Mouse (Mus musculus): ENCODE results near the gene Ptpn14. TPM values are rescaled to one million over a fixed set of nuclear protein-coding genes. Genes with fewer than 3 reads are reported as not detected.
A peak's percentile ranks its signal among the peaks of the same experiment; 100 is the strongest.

The Ptpn14 gene
- polyA plus RNA-seq, 1 experiment, result 14.1 TPM

GRCm38 (mm10) chr1:189703591-189703990 is 24.5 kb upstream of the Ptpn14 start:
- no peaks in the 10 kb centered on the region for H3K4me1 ChIP-seq (ENCODE audit: control insufficient read depth, insufficient read depth, insufficient read length, low read length)
- no peak overlapping the region for H3K27ac ChIP-seq (replicated peaks; ENCODE audit: low read depth, low read length)
- H3K4me3 ChIP-seq (ENCODE audit: insufficient read depth, low read depth, low read length), result no peak overlapping the region

- Histone ChIP-seq H3K27ac (replicated peaks; ENCODE audit: low read depth, low read length) (no peak overlapping the region), H3K4me3 (ENCODE audit: insufficient read depth, low read depth, low read length) (no peak overlapping the region), H3K4me1 (ENCODE audit: control insufficient read depth, insufficient read depth, insufficient read length, low read length) (no peaks in the 10 kb centered on the region)
Observed at GRCm38 (mm10) chr1:189706040-189706645, 21.9 kb upstream of the Ptpn14 start.

- H3K27ac ChIP-seq (replicated peaks; ENCODE audit: low read depth, low read length), result no peak overlapping the region
- no peaks in the 10 kb centered on the region for H3K4me1 ChIP-seq (ENCODE audit: control insufficient read depth, insufficient read depth, insufficient read length, low read length)
- H3K4me3 ChIP-seq (ENCODE audit: insufficient read depth, low read depth, low read length), result no peak overlapping the region
Observed at GRCm38 (mm10) chr1:189707014-189707413, 21.1 kb upstream of the Ptpn14 start.

GRCm38 (mm10) chr1:189707419-189707818 is 20.6 kb upstream of the Ptpn14 start:
- Histone ChIP-seq H3K4me3 (ENCODE audit: insufficient read depth, low read depth, low read length) (no peak overlapping the region), H3K27ac (replicated peaks; ENCODE audit: low read depth, low read length) (no peak overlapping the region), H3K4me1 (ENCODE audit: control insufficient read depth, insufficient read depth, insufficient read length, low read length) (no peaks in the 10 kb centered on the region)

GRCm38 (mm10) chr1:189709001-189709400 is 19.1 kb upstream of the Ptpn14 start:
- Histone ChIP-seq H3K27ac (replicated peaks; ENCODE audit: low read depth, low read length) (no peak overlapping the region), H3K4me1 (ENCODE audit: control insufficient read depth, insufficient read depth, insufficient read length, low read length) (no peaks in the 10 kb centered on the region), H3K4me3 (ENCODE audit: insufficient read depth, low read depth, low read length) (no peak overlapping the region)

GRCm38 (mm10) chr1:189715915-189716797 is 11.9 kb upstream of the Ptpn14 start:
- no peaks in the 10 kb centered on the region for H3K4me1 ChIP-seq (ENCODE audit: control insufficient read depth, insufficient read depth, insufficient read length, low read length)
- no peak overlapping the region for H3K27ac ChIP-seq (replicated peaks; ENCODE audit: low read depth, low read length)
- H3K4me3 ChIP-seq (ENCODE audit: insufficient read depth, low read depth, low read length), result no peak overlapping the region

GRCm38 (mm10) chr1:189717546-189717945 is 10.5 kb upstream of the Ptpn14 start:
- Histone ChIP-seq H3K4me1 (ENCODE audit: control insufficient read depth, insufficient read depth, insufficient read length, low read length) (no peaks in the 10 kb centered on the region), H3K4me3 (ENCODE audit: insufficient read depth, low read depth, low read length) (no peak overlapping the region), H3K27ac (replicated peaks; ENCODE audit: low read depth, low read length) (no peak overlapping the region)

- Histone ChIP-seq H3K4me3 (ENCODE audit: insufficient read depth, low read depth, low read length) (no peak overlapping the region), H3K4me1 (ENCODE audit: control insufficient read depth, insufficient read depth, insufficient read length, low read length) (no peaks in the 10 kb centered on the region), H3K27ac (replicated peaks; ENCODE audit: low read depth, low read length) (no peak overlapping the region)
Observed at GRCm38 (mm10) chr1:189718600-189718999, 9.5 kb upstream of the Ptpn14 start.

- H3K4me3 ChIP-seq (ENCODE audit: insufficient read depth, low read depth, low read length), result no peak overlapping the region
- H3K4me1 ChIP-seq (ENCODE audit: control insufficient read depth, insufficient read depth, insufficient read length, low read length), result peaks cover 4% of the 10 kb centered on the region
- no peak overlapping the region for H3K27ac ChIP-seq (replicated peaks; ENCODE audit: low read depth, low read length)
Observed at GRCm38 (mm10) chr1:189726121-189726520, 1.9 kb upstream of the Ptpn14 start.

- H3K27ac ChIP-seq (replicated peaks; ENCODE audit: low read depth, low read length), result peak overlapping the region; percentile 93
- H3K4me3 ChIP-seq (ENCODE audit: insufficient read depth, low read depth, low read length), result peak overlapping the region; percentile 84
- H3K4me1 ChIP-seq (ENCODE audit: control insufficient read depth, insufficient read depth, insufficient read length, low read length), result peaks cover 10% of the 10 kb centered on the region
Observed at GRCm38 (mm10) chr1:189727346-189727883, 653 bp upstream of the Ptpn14 start.

- Histone ChIP-seq H3K27ac (replicated peaks; ENCODE audit: low read depth, low read length) (no peak overlapping the region), H3K4me3 (ENCODE audit: insufficient read depth, low read depth, low read length) (peak overlapping the region; percentile 97), H3K4me1 (ENCODE audit: control insufficient read depth, insufficient read depth, insufficient read length, low read length) (peaks cover 15% of the 10 kb centered on the region)
Observed at GRCm38 (mm10) chr1:189728784-189729115, 682 bp downstream of the Ptpn14 start.

GRCm38 (mm10) chr1:189729141-189729815 is 1.2 kb downstream of the Ptpn14 start:
- peaks cover 15% of the 10 kb centered on the region for H3K4me1 ChIP-seq (ENCODE audit: control insufficient read depth, insufficient read depth, insufficient read length, low read length)
- H3K4me3 ChIP-seq (ENCODE audit: insufficient read depth, low read depth, low read length), result peak overlapping the region; percentile 97
- no peak overlapping the region for H3K27ac ChIP-seq (replicated peaks; ENCODE audit: low read depth, low read length)

GRCm38 (mm10) chr1:189731697-189732096 is 3.6 kb downstream of the Ptpn14 start:
- H3K4me3 ChIP-seq (ENCODE audit: insufficient read depth, low read depth, low read length), result no peak overlapping the region
- H3K4me1 ChIP-seq (ENCODE audit: control insufficient read depth, insufficient read depth, insufficient read length, low read length), result peaks cover 15% of the 10 kb centered on the region
- H3K27ac ChIP-seq (replicated peaks; ENCODE audit: low read depth, low read length), result no peak overlapping the region

- Histone ChIP-seq H3K4me1 (ENCODE audit: control insufficient read depth, insufficient read depth, insufficient read length, low read length) (peaks cover 15% of the 10 kb centered on the region), H3K27ac (replicated peaks; ENCODE audit: low read depth, low read length) (no peak overlapping the region), H3K4me3 (ENCODE audit: insufficient read depth, low read depth, low read length) (no peak overlapping the region)
Observed at GRCm38 (mm10) chr1:189732156-189732555, 4.1 kb downstream of the Ptpn14 start.

- H3K4me1 ChIP-seq (ENCODE audit: control insufficient read depth, insufficient read depth, insufficient read length, low read length), result peaks cover 16% of the 10 kb centered on the region
Observed at GRCm38 (mm10) chr1:189740075-189740474, 12.0 kb downstream of the Ptpn14 start.

More at GRCm38 (mm10) chr1:189740075-189740474, 12.0 kb downstream of the Ptpn14 start:
- H3K4me3 ChIP-seq (ENCODE audit: insufficient read depth, low read depth, low read length), result no peak overlapping the region
- H3K27ac ChIP-seq (replicated peaks; ENCODE audit: low read depth, low read length), result no peak overlapping the region

Measured in brown adipose tissue, adult 24 weeks (tissue).